Mouse (Mus musculus): ENCODE measurements around the gene Ring1.

DNA sequence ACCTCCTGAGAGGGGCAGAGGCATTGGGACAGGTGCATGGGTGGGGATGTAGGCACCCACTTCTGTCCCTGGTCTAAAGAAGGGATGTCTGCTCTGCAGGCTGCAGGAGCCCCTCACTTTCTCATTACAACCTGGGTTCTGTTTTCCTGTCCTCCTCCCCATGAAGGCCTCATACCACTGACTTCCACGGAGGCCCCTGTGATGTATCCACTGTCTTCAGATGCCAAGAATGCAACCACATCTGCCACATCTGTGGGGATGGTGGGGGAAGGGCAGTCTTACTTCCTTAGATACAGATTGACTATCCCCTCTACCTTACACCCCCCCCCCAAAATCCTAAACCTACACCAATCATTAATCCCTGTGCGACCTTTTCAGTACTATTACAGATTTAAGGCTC lies 1.7 kb upstream of the Ring1 start:
- no peak for TF ChIP-seq CTCF (IDR thresholded peaks at IDR 0.05)
- TF ChIP-seq EP300 (IDR thresholded peaks at IDR 0.05), result no peak

Measured in lung, postnatal 0 days (tissue).